In the genomic region with DNA sequence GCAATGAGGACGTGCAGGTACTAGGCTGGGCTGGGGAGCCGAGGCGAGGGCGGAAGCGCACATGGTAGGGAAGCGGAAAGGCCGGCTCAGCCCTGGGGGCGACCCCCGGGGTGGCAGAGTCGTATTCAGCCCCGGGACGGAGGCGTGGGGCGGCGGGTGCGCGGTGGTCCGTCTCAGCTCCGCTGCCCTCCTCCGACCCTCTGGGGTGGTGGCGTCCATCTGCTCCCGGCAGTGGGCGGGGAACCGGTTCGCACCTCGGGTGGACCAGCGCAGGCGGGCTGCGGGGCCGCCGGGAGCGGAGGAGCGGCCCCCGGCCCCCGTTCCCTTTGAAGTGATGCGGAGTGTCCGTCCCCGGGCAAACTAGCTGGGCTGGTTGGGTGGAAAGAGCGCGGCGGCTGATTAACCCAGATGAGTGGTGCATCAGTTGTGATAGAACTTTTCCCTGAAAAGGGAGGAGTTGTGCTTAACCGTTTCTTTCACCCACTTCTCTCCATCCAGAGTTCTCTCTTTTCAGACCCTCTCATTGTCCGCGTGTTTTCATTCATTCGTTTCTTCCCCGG, we compare ENCODE assay signal across 8 mouse cellular contexts. TPM values are rescaled to one million over a fixed set of nuclear protein-coding genes. Genes with fewer than 3 reads are reported as not detected.
DNase-seq lines count a peak whose midpoint lies in the region; ATAC-seq and TF ChIP-seq lines count a peak whose summit lies in the region.

No protein-coding gene starts in this region.

- no peaks in the 10 kb centered on the region for H3K27me3 ChIP-seq in heart, embryonic 13.5 days (replicated peaks)
- H3K27me3 ChIP-seq in E14TG2a.4 (ENCODE audit: insufficient read depth, low read length): no peaks in the 10 kb centered on the region
- H3K27me3 ChIP-seq in intestine, embryonic 16.5 days (replicated peaks; ENCODE audit: control insufficient read depth, insufficient read depth, low read length): no peaks in the 10 kb centered on the region
- H3K27me3 ChIP-seq in midbrain, embryonic 16.5 days (ENCODE audit: control insufficient read depth, insufficient read depth, low read depth, low read length): no peaks in the 10 kb centered on the region

- under 1% methylated on average over 45 of the region's 46 CpGs for WGBS in heart, embryonic 13.5 days
- under 1% methylated on average over 45 of the region's 46 CpGs for WGBS in intestine, embryonic 16.5 days
- 0% methylated on average over 46 of the region's 46 CpGs for WGBS in midbrain, embryonic 16.5 days

- H3K9ac ChIP-seq in heart, embryonic 13.5 days: peak overlapping the region; percentile 96
- H3K9ac ChIP-seq in intestine, embryonic 16.5 days (ENCODE audit: low read depth, low read length): peak overlapping the region; percentile 85
- H3K9ac ChIP-seq in midbrain, embryonic 16.5 days (ENCODE audit: low read depth, low read length): peak overlapping the region; percentile 70

- DNase-seq in heart, postnatal 25 days (ENCODE audit: low spot score): no peak
- DNase-seq in layer of hippocampus, adult 11-12 months (ENCODE audit: low spot score): no peak
- DNase-seq in urinary bladder, postnatal 10 days (ENCODE audit: low spot score): no peak

- H3K9me3 ChIP-seq in heart, embryonic 13.5 days: no peaks in the 10 kb centered on the region
- no peaks in the 10 kb centered on the region for H3K9me3 ChIP-seq in E14TG2a.4 (ENCODE audit: low read length)
- H3K9me3 ChIP-seq in intestine, embryonic 16.5 days (ENCODE audit: control insufficient read depth, low read length): no peaks in the 10 kb centered on the region
- no peaks in the 10 kb centered on the region for H3K9me3 ChIP-seq in midbrain, embryonic 16.5 days (replicated peaks; ENCODE audit: control insufficient read depth, low read length, poor library complexity, severe bottlenecking)

- intact Hi-C loops in heart, postnatal 25 days (cut with DNase I): loop anchor here (2.0 kb wide), 1 partner anchor 28 kb away; no protein-coding TSS in a partner anchor

- H3K4me2 ChIP-seq in heart, embryonic 13.5 days: peak overlapping the region; percentile 75
- H3K4me2 ChIP-seq in intestine, embryonic 16.5 days (ENCODE audit: low read depth, low read length): peak overlapping the region; percentile 77
- H3K4me2 ChIP-seq in midbrain, embryonic 16.5 days (ENCODE audit: low read length): peak overlapping the region; percentile 83

- H3K27ac ChIP-seq in heart, embryonic 13.5 days (replicated peaks): peak overlapping the region; percentile 80
- no peak overlapping the region for H3K27ac ChIP-seq in cortical plate, adult 2 months (ENCODE audit: insufficient read depth, low read length)
- peak overlapping the region; percentile 66 for H3K27ac ChIP-seq in intestine, embryonic 16.5 days (ENCODE audit: low read length)
- H3K27ac ChIP-seq in midbrain, embryonic 16.5 days (ENCODE audit: low read length): peak overlapping the region; percentile 68

- TF ChIP-seq POLR2A in cortical plate, adult 2 months (IDR thresholded peaks at IDR 0.05; ENCODE audit: extremely low read depth, insufficient read depth, low read length): no peak

- no peak for TF ChIP-seq CTCF in E14TG2a.4 (conservative IDR thresholded peaks at IDR 0.05; ENCODE audit: low read length)
- TF ChIP-seq CTCF in cortical plate, adult 2 months (IDR thresholded peaks at IDR 0.05; ENCODE audit: extremely low read depth, insufficient read depth, low read length): no peak

- ATAC-seq in heart, embryonic 13.5 days (ENCODE audit: extremely low read depth, insufficient number of reproducible peaks, low FRiP score, low TSS enrichment): peak; percentile 63
- peak; percentile 62 for ATAC-seq in intestine, embryonic 16.5 days
- peak; percentile 47 for ATAC-seq in midbrain, embryonic 16.5 days

- H3K36me3 ChIP-seq in heart, embryonic 13.5 days: peaks cover 36% of the 10 kb centered on the region
- H3K36me3 ChIP-seq in E14TG2a.4 (ENCODE audit: insufficient read depth, low read length): peaks cover 31% of the 10 kb centered on the region
- H3K36me3 ChIP-seq in intestine, embryonic 16.5 days (ENCODE audit: control insufficient read depth, insufficient read depth, low read length): peaks cover 6% of the 10 kb centered on the region
- peaks cover 8% of the 10 kb centered on the region for H3K36me3 ChIP-seq in midbrain, embryonic 16.5 days (ENCODE audit: control insufficient read depth, insufficient read depth, low read length)

- H3K4me3 ChIP-seq in heart, embryonic 13.5 days: peak overlapping the region; percentile 73
- H3K4me3 ChIP-seq in E14TG2a.4 (replicated peaks; ENCODE audit: low read length): peak overlapping the region; percentile 88
- peak overlapping the region; percentile 82 for H3K4me3 ChIP-seq in cortical plate, adult 2 months (ENCODE audit: insufficient read depth, low read length)
- H3K4me3 ChIP-seq in intestine, embryonic 16.5 days (ENCODE audit: low read length): peak overlapping the region; percentile 88
- peak overlapping the region; percentile 77 for H3K4me3 ChIP-seq in midbrain, embryonic 16.5 days (ENCODE audit: low read depth, low read length)

- peaks cover 42% of the 10 kb centered on the region for H3K4me1 ChIP-seq in heart, embryonic 13.5 days
- H3K4me1 ChIP-seq in E14TG2a.4 (replicated peaks; ENCODE audit: low read depth, low read length): peaks cover 28% of the 10 kb centered on the region
- no peaks in the 10 kb centered on the region for H3K4me1 ChIP-seq in cortical plate, adult 2 months (ENCODE audit: control insufficient read depth, insufficient read depth, low read length)
- H3K4me1 ChIP-seq in intestine, embryonic 16.5 days (ENCODE audit: control insufficient read depth, insufficient read depth, low read length): peaks cover 15% of the 10 kb centered on the region
- peaks cover 15% of the 10 kb centered on the region for H3K4me1 ChIP-seq in midbrain, embryonic 16.5 days (ENCODE audit: control insufficient read depth, insufficient read depth, low read length)

RNA-seq across cellular contexts. Expression of a gene that starts 12.1 kb away (rescaled TPM):
- polyA plus RNA-seq in heart, embryonic 13.5 days (2015; fragmentation: Nextera tagmentation; extraction: Ambion mirVana): 46.3 and 48.6 TPM in 2 replicates
- total RNA-seq in heart, postnatal 25 days (2021): 10 to 100 TPM; 10.2 to 10.5 TPM
- polyA plus RNA-seq in cortical plate, adult 2 months (2012; rRNA removed): 13.2 and 14.9 TPM in 2 replicates
- polyA plus RNA-seq in intestine, embryonic 16.5 days (2015; fragmentation: Nextera tagmentation; extraction: Ambion mirVana): 58.5 and 63.9 TPM in 2 replicates
- 38.8 and 42.7 TPM in 2 replicates for polyA plus RNA-seq in midbrain, embryonic 16.5 days (2015; fragmentation: Nextera tagmentation; extraction: Ambion mirVana)
